Mouse (Mus musculus) leukemia stem cell, adult 10-12 weeks (primary cell): Measurements from ENCODE around the gene Plekhg4. TPM values are rescaled to one million over a fixed set of nuclear protein-coding genes. Genes with fewer than 3 reads are reported as not detected.

Source experiments
- polyA plus RNA-seq: library from polyadenylated mRNA; stranded (reverse); fragments of >175 nt; gene quantifications from 2 replicates; pipeline ENCODE4 v1.2.3, GENCODE M21; 2012; ENCODE audit warnings: low replicate concordance

The Plekhg4 gene
- not detected in 2 replicates for polyA plus RNA-seq

GRCm38 (mm10) chr8:105373032-105373431, at the start of gene Plekhg4:
Gene Plekhg4 (plus strand): TSS chr8:105373274.

GRCm38 (mm10) chr8:105326141-105326672, 46.9 kb upstream of the Plekhg4 start, which contains the start of the genes Lrrc29 and Tmem208:
Gene Lrrc29 (minus strand): TSS chr8:105326278.
Gene Tmem208 (plus strand): TSS chr8:105326354.

GRCm38 (mm10) chr8:105347428-105348221, 25.4 kb upstream of the Plekhg4 start, which contains the start of gene Fhod1:
Gene Fhod1 (minus strand): TSS chr8:105347953.

GRCm38 (mm10) chr8:105348450-105349095, 24.5 kb upstream of the Plekhg4 start, which contains the start of gene Slc9a5:
Gene Slc9a5 (plus strand): TSS chr8:105348843.

GRCm38 (mm10) chr8:105413391-105413790, 40.3 kb downstream of the Plekhg4 start, which contains the start of the genes Kctd19 and Lrrc36:
Gene Kctd19 (minus strand): TSS chr8:105413502.
Gene Lrrc36 (plus strand): TSS chr8:105413571.

Other genes with a start within 250 kb of the Plekhg4 start
- not detected in 2 replicates for gene Ces4a, start 241.5 kb upstream of the Plekhg4 start, polyA plus RNA-seq
- gene Cbfb, start 202.6 kb upstream of the Plekhg4 start, polyA plus RNA-seq: 6.1 and 10.6 TPM in 2 replicates
- gene D230025D16Rik, start 148.1 kb upstream of the Plekhg4 start, polyA plus RNA-seq: 4.3 and 5.7 TPM in 2 replicates
- gene B3gnt9, start 118.1 kb upstream of the Plekhg4 start, polyA plus RNA-seq: 9.6 and 20.1 TPM in 2 replicates
- 23.2 and 23.7 TPM in 2 replicates for gene Tradd, start 108.7 kb upstream of the Plekhg4 start, polyA plus RNA-seq
- gene Fbxl8, start 108.6 kb upstream of the Plekhg4 start, polyA plus RNA-seq: 9.4 and 9.9 TPM in 2 replicates
- 0.42 and 0.66 TPM in 2 replicates for gene Hsf4, start 103.5 kb upstream of the Plekhg4 start, polyA plus RNA-seq
- 0.16 and 0.17 TPM in 2 replicates for gene Nol3, start 97.1 kb upstream of the Plekhg4 start, polyA plus RNA-seq
- 0.70 and 1.6 TPM in 2 replicates for gene 4931428F04Rik, start 83.4 kb upstream of the Plekhg4 start, polyA plus RNA-seq
- 8.9 and 13.3 TPM in 2 replicates for gene Exoc3l, start 77.2 kb upstream of the Plekhg4 start, polyA plus RNA-seq
- gene E2f4, start 75.6 kb upstream of the Plekhg4 start, polyA plus RNA-seq: 112 and 208 TPM in 2 replicates
- 1.1 and 2.1 TPM in 2 replicates for gene Elmo3, start 67.7 kb upstream of the Plekhg4 start, polyA plus RNA-seq
- 1.7 and 5.1 TPM in 2 replicates for gene Lrrc29, start 47.0 kb upstream of the Plekhg4 start, polyA plus RNA-seq
- 33.2 and 55.2 TPM in 2 replicates for gene Tmem208, start 46.9 kb upstream of the Plekhg4 start, polyA plus RNA-seq
- gene Fhod1, start 25.3 kb upstream of the Plekhg4 start, polyA plus RNA-seq: 12.1 and 15.3 TPM in 2 replicates
- 1.3 and 1.5 TPM in 2 replicates for gene Slc9a5, start 24.4 kb upstream of the Plekhg4 start, polyA plus RNA-seq
- gene Kctd19, start 40.2 kb downstream of the Plekhg4 start, polyA plus RNA-seq: not detected in 2 replicates
- 0.57 and 0.61 TPM in 2 replicates for gene Lrrc36, start 40.3 kb downstream of the Plekhg4 start, polyA plus RNA-seq
- gene Tppp3, start 98.3 kb downstream of the Plekhg4 start, polyA plus RNA-seq: 2.1 and 3.3 TPM in 2 replicates
- 5.9 and 9.0 TPM in 2 replicates for gene Zdhhc1, start 123.6 kb downstream of the Plekhg4 start, polyA plus RNA-seq
- not detected in 2 replicates for gene Hsd11b2, start 145.5 kb downstream of the Plekhg4 start, polyA plus RNA-seq
- 11.0 and 23.8 TPM in 2 replicates for gene Atp6v0d1, start 192.8 kb downstream of the Plekhg4 start, polyA plus RNA-seq
- 14.4 and 23.5 TPM in 2 replicates for gene Ripor1, start 232.0 kb downstream of the Plekhg4 start, polyA plus RNA-seq